Mouse (Mus musculus) stomach, embryonic 16.5 days (tissue): ENCODE data around the gene C2. TPM values are rescaled to one million over a fixed set of nuclear protein-coding genes. Genes with fewer than 3 reads are reported as not detected.
A peak's percentile ranks its signal among the peaks of the same experiment; 100 is the strongest.

Source experiments
- ATAC-seq: fragments of 200-750 bp; cut with Nextera tagmentation; 2 replicates; pipeline ENCODE4 v1.8.0; 2017; ENCODE audit warnings: moderate number of reproducible peaks, moderate TSS enrichment; ENCODE audit not compliant: insufficient read depth, low FRiP score
- H3K27ac ChIP-seq: fragments of 300-500 bp; sonication (generic); 2 replicates; pipeline ENCODE4 v1.5.1; 2014; ENCODE audit warnings: low read length
- H3K27me3 ChIP-seq: fragments of 300-500 bp; sonication (generic); 2 replicates; pipeline ENCODE4 v1.6.1; 2014; ENCODE audit warnings: low read length, control low read depth, mixed read lengths; ENCODE audit not compliant: control insufficient read depth, insufficient read depth
- H3K36me3 ChIP-seq: fragments of 300-500 bp; sonication (generic); 2 replicates; pipeline ENCODE4 v1.6.1; 2014; ENCODE audit warnings: low read length; ENCODE audit not compliant: control insufficient read depth, insufficient read depth
- H3K4me1 ChIP-seq: fragments of 300-500 bp; sonication (generic); 2 replicates; pipeline ENCODE4 v1.6.1; 2014; ENCODE audit warnings: low read length, control low read depth, mixed read lengths; ENCODE audit not compliant: control insufficient read depth, insufficient read depth
- H3K4me2 ChIP-seq: fragments of 300-500 bp; sonication (generic); 2 replicates; pipeline ENCODE4 v1.6.1; 2014; ENCODE audit warnings: low read depth, low read length, mixed read lengths
- H3K4me3 ChIP-seq: fragments of 300-500 bp; sonication (generic); replicated peaks from 2 replicates; pipeline ENCODE4 v1.5.1; 2014; ENCODE audit warnings: mild to moderate bottlenecking, low read length
- H3K9ac ChIP-seq: fragments of 300-500 bp; sonication (generic); 2 replicates; pipeline ENCODE4 v1.6.1; 2014; ENCODE audit warnings: low read length
- H3K9me3 ChIP-seq: fragments of 300-500 bp; sonication (generic); replicated peaks from 2 replicates; pipeline ENCODE4 v1.6.1; 2016; ENCODE audit warnings: low read length, control low read depth; ENCODE audit not compliant: control insufficient read depth
- WGBS: fragments of 180-500 bp; shearing (Covaris S2); extraction: QIAGEN DNeasy Blood & Tissue Kit; methylation state at CpG from one replicate; pipeline ENCODE4 v1.1.7; 2014; 5-methylcytosine and 5-hydroxymethylcytosine counted together
- polyA plus RNA-seq: library from polyadenylated mRNA; unstranded; fragments of >200 nt; fragmentation: Nextera tagmentation; extraction: Ambion mirVana; gene quantifications from 2 replicates; pipeline ENCODE4 v1.2.1, GENCODE M21; 2015

C2 gene
- polyA plus RNA-seq, 1 experiment from 2014 or later, result 5.5 TPM

DNA sequence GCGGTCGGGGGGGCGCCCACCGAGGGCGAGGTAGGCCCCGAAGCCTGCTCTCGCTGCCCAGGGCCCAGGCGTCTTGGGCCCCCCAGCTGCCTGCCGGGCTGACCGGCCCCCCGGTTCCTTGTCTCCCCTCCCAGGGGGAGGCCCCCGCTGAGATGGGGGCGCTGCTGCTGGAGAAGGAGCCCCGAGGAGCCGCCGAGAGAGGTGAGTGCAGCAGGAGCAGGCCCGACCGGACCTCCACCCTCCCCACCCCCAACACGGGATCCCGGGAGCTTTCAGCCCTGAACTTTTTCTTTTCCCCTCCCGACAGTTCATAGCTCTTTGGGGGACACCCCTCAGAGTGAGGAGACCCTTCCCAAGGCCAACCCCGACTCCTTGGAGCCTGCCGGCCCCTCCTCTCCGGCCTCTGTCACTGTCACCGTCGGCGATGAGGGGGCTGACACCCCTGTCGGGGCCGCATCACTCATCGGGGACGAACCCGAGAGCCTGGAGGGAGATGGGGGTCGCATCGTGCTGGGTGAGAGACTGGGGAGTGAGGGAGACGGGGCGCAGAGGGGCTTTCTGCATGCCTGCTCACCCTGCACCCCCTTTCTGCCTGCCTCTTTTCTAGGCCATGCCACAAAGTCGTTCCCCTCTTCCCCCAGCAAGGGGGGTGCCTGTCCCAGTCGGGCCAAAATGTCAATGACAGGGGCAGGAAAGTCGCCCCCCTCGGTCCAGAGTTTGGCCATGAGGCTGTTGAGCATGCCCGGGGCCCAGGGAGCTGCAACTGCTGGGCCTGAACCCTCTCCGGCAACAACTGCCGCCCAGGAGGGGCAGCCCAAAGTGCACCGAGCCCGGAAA, 1.2 kb upstream of the C2 start:
- Histone ChIP-seq H3K9ac (peak overlapping the region; percentile 99), H3K36me3 (peaks cover 15% of the 10 kb centered on the region; the same call in 1 of the 2 replicates), H3K27ac (peak overlapping the region; percentile 95), H3K9me3 (no peaks in the 10 kb centered on the region), H3K4me3 (peak overlapping the region; percentile 92), H3K4me1 (peaks cover 20% of the 10 kb centered on the region), H3K4me2 (peak overlapping the region; percentile 84), H3K27me3 (no peaks in the 10 kb centered on the region)
- WGBS, result under 1% methylated on average over 39 of the region's 45 CpGs
- ATAC-seq, result no peak

GRCm38 (mm10) chr17:34898706-34899052, 614 bp upstream of the C2 start:
- WGBS, result under 1% methylated on average over 26 of the region's 47 CpGs
- H3K4me1 ChIP-seq, result peaks cover 21% of the 10 kb centered on the region
- no peak for ATAC-seq

GRCm38 (mm10) chr17:34897373-34898159, 499 bp downstream of the C2 start:
- Histone ChIP-seq H3K9ac (peak overlapping the region; percentile 99), H3K27ac (peak overlapping the region; percentile 95), H3K27me3 (no peaks in the 10 kb centered on the region), H3K4me1 (peaks cover 25% of the 10 kb centered on the region), H3K9me3 (no peaks in the 10 kb centered on the region), H3K4me3 (peak overlapping the region; percentile 92), H3K4me2 (peak overlapping the region; percentile 84), H3K36me3 (0 out of 2 replicates have a peak, but pooled peaks cover 10% of the 10 kb centered on the region)
- WGBS, result 13% methylated on average over 10 of the region's 10 CpGs
- ATAC-seq, result no peak

More at GRCm38 (mm10) chr17:34898706-34899052, 614 bp upstream of the C2 start:
- Histone ChIP-seq H3K4me3 (peak overlapping the region; percentile 92), H3K27me3 (no peaks in the 10 kb centered on the region), H3K9me3 (no peaks in the 10 kb centered on the region), H3K36me3 (peaks cover 15% of the 10 kb centered on the region; the same call in 1 of the 2 replicates), H3K4me2 (peak overlapping the region; percentile 84), H3K9ac (peak overlapping the region; percentile 99), H3K27ac (peak overlapping the region; percentile 95)

GRCm38 (mm10) chr17:34896366-34896765, 1.7 kb downstream of the C2 start:
- H3K36me3 ChIP-seq, result 0 out of 2 replicates have a peak, but pooled peaks cover 8% of the 10 kb centered on the region
- H3K27me3 ChIP-seq, result no peaks in the 10 kb centered on the region
- no peak for ATAC-seq
- H3K4me3 ChIP-seq, result no peak overlapping the region
- no peaks in the 10 kb centered on the region for H3K9me3 ChIP-seq
- H3K4me2 ChIP-seq, result no peak overlapping the region
- H3K4me1 ChIP-seq, result peaks cover 25% of the 10 kb centered on the region
- H3K27ac ChIP-seq, result no peak overlapping the region
- 82% methylated on average over 17 of the region's 17 CpGs for WGBS
- no peak overlapping the region for H3K9ac ChIP-seq

DNA sequence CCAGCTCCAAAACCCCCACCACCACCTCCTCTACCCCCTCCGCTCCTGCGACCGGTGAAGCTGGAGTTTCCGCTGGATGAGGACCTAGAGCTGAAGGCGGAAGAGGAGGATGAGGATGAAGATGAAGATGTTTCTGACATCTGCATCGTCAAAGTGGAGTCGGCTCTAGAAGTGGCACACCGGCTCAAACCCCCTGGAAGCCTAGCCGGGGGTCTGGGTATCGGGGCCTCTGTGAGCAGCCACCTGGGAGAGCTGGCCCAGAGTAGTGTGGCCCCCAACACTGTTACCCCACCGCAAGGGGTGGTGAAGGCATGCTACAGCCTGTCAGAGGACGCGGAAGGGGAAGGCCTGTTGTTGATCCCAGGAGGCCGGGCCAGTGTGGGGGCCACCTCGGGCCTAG, 2.3 kb downstream of the C2 start:
- H3K9me3 ChIP-seq, result no peaks in the 10 kb centered on the region
- 90% methylated on average over 15 of the region's 15 CpGs for WGBS
- no peaks in the 10 kb centered on the region for H3K27me3 ChIP-seq
- peak overlapping the region; percentile 94; the same call in 1 of the 2 replicates for H3K9ac ChIP-seq
- H3K36me3 ChIP-seq, result 0 out of 2 replicates have a peak, but pooled peaks cover 8% of the 10 kb centered on the region
- H3K4me3 ChIP-seq, result peak overlapping the region; percentile 80
- no peak for ATAC-seq
- H3K4me2 ChIP-seq, result peak overlapping the region; percentile 71
- peaks cover 25% of the 10 kb centered on the region for H3K4me1 ChIP-seq
- H3K27ac ChIP-seq, result peak overlapping the region; percentile 93; the same call in 1 of the 2 replicates

DNA sequence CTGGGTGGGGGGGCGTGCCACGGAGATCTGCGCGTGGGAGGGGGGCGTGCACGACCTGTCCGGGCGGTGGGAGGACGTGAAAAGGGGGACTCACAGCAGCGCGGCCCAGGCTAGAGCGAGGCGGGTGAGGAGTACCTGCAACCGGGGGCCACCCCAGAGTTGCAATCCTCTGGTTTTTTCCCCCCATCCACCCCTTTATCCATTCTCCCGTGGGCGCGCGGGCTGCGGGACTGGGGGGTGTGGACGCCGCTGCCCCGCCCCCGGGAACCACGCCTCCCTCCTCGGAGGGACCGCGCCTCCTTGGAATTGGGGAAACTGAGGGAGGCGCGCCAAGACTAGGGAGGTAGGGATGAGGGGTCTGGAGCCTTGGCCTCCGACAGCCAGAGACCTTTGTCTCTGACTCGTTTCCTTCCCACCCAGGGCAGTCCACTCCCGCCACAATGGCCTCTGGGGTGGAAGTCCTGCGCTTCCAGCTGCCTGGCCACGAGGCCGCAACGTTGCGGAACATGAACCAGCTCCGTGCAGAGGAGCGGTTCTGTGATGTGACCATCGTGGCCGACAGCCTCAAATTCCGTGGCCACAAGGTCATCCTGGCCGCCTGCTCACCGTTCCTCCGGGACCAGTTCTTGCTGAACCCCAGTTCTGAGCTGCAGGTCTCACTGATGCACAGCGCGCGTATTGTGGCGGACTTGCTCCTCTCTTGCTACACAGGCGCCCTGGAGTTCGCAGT, 3.1 kb downstream of the C2 start:
- WGBS, result 6% methylated on average over 51 of the region's 51 CpGs
- no peaks in the 10 kb centered on the region for H3K27me3 ChIP-seq
- ATAC-seq, result peak; percentile 11

DNA sequence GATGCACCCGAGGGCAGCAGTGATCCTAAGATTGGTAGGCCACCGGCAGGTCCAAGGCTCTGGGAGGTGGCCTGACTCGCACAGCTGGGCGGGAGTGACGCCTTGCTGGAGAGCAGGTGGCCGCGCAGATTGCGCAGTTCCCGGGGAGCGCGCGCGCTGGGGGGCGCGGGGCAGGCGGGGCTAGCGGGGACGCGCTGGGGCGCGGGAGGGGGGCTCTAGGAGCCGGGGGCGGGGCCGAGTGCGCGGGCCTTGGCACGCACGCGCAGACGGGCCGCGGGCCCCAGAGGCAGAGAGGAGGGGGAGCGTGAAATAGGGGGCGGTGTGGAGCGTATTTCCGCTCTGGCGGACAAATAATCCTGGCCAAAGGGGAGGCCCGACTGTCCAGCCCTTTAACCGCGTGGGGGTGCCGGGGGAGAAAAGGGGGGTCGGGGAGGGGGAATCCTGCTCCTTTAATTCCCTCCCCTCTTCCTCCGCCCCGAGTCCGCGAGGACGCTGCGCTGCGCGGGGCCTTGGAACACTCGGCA, 3.9 kb downstream of the C2 start:
- Histone ChIP-seq H3K4me2 (peak overlapping the region; percentile 71), H3K4me3 (peak overlapping the region; percentile 80), H3K36me3 (0 out of 2 replicates have a peak, but pooled peaks cover 8% of the 10 kb centered on the region), H3K27ac (peak overlapping the region; percentile 93), H3K9ac (peak overlapping the region; percentile 94), H3K9me3 (no peaks in the 10 kb centered on the region), H3K27me3 (no peaks in the 10 kb centered on the region), H3K4me1 (peaks cover 22% of the 10 kb centered on the region)
- ATAC-seq, result peak; percentile 92
- WGBS, result 1% methylated on average over 43 of the region's 51 CpGs

More for the DNA sequence above, 3.1 kb downstream of the C2 start:
- Histone ChIP-seq H3K36me3 (0 out of 2 replicates have a peak, but pooled peaks cover 8% of the 10 kb centered on the region), H3K4me3 (peak overlapping the region; percentile 80), H3K4me2 (peak overlapping the region; percentile 71), H3K4me1 (peaks cover 22% of the 10 kb centered on the region), H3K9ac (peak overlapping the region; percentile 94), H3K9me3 (no peaks in the 10 kb centered on the region), H3K27ac (peak overlapping the region; percentile 93)

DNA sequence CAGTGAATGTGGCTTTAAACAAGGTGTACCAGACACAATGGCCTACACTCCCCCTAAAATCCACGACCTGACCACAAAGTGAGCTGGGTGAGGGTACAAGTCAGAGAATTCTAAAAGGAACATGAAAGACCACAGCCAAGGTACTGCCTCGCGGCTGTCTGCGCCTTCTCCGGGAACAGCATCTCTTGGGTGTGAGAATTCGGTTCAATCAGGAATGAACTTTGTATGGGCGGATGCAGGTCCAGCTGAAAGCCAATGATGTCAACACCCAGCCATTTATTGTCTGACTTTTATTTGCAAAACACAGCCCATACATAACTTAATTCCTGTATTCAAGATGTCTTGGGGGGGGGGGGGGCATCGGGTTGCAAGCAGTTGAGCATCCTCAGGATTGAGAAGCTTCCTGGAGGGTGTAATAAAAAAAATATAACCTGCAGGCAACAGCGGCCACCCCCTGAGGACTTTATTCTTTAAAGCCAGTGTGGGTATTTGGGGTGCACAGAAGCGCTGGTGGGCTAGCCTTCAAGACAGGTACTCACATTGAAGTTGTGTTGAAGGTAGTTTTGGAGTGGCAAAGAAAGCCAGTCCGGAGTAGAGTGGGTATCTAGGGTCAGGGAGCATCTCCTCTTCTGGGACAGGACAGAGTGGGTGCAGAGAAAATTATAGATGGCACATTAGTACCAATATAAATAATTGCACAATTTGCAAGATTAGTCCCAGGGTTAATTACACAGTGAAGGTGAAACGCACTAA, 4.8 kb downstream of the C2 start:
- Histone ChIP-seq H3K36me3 (0 out of 2 replicates have a peak, but pooled peaks cover 8% of the 10 kb centered on the region), H3K4me1 (peaks cover 22% of the 10 kb centered on the region), H3K27ac (peak overlapping the region; percentile 93), H3K4me3 (peak overlapping the region; percentile 80; the same call in 1 of the 2 replicates), H3K4me2 (peak overlapping the region; percentile 71), H3K9ac (peak overlapping the region; percentile 61), H3K27me3 (no peaks in the 10 kb centered on the region), H3K9me3 (no peaks in the 10 kb centered on the region)
- no peak for ATAC-seq
- 72% methylated on average over 12 of the region's 12 CpGs for WGBS
